Mouse (Mus musculus): ENCODE measurements around the gene Sptssb. TPM values are rescaled to one million over a fixed set of nuclear protein-coding genes. Genes with fewer than 3 reads are reported as not detected.

Gene Sptssb
- total RNA-seq (2021): not detected
- long read RNA-seq, experiment 1: 0 reads
- long read RNA-seq, experiment 2: 0 reads

GRCm38 (mm10) chr3:69859858-69860588 lies at the start of gene Sptssb:
Sptssb (minus strand) TSS chr3:69859940.
- no peak for DNase-seq (ENCODE audit: low spot score in 2 of 2)

- DNase-seq (ENCODE audit: low spot score in 2 of 2): no peak
Measured at GRCm38 (mm10) chr3:69908074-69908473, 48.3 kb upstream of the Sptssb start.

GRCm38 (mm10) chr3:69907564-69907963 lies 47.8 kb upstream of the Sptssb start:
- DNase-seq (ENCODE audit: low spot score in 2 of 2): no peak

GRCm38 (mm10) chr3:69902787-69903477 lies 43.2 kb upstream of the Sptssb start:
- DNase-seq (ENCODE audit: low spot score in 2 of 2): no peak

GRCm38 (mm10) chr3:69902382-69902781 lies 42.6 kb upstream of the Sptssb start:
- DNase-seq (ENCODE audit: low spot score in 2 of 2): no peak

GRCm38 (mm10) chr3:69901874-69902381 lies 42.2 kb upstream of the Sptssb start:
- no peak for DNase-seq (ENCODE audit: low spot score in 2 of 2)

GRCm38 (mm10) chr3:69900335-69900734 lies 40.6 kb upstream of the Sptssb start:
- DNase-seq (ENCODE audit: low spot score in 2 of 2): no peak

- DNase-seq (ENCODE audit: low spot score in 2 of 2): no peak
Measured at GRCm38 (mm10) chr3:69897917-69898594, 38.3 kb upstream of the Sptssb start.

- no peak for DNase-seq (ENCODE audit: low spot score in 2 of 2)
Measured at GRCm38 (mm10) chr3:69895516-69895915, 35.8 kb upstream of the Sptssb start.

GRCm38 (mm10) chr3:69892187-69893094 lies 32.7 kb upstream of the Sptssb start:
- DNase-seq (ENCODE audit: low spot score in 2 of 2): no peak

GRCm38 (mm10) chr3:69885866-69886265 lies 26.1 kb upstream of the Sptssb start:
- DNase-seq (ENCODE audit: low spot score in 2 of 2): no peak

- DNase-seq (ENCODE audit: low spot score in 2 of 2): no peak
Measured at GRCm38 (mm10) chr3:69883710-69884109, 24.0 kb upstream of the Sptssb start.

- no peak for DNase-seq (ENCODE audit: low spot score in 2 of 2)
Measured at GRCm38 (mm10) chr3:69877538-69877937, 17.8 kb upstream of the Sptssb start.

GRCm38 (mm10) chr3:69874721-69875120 lies 15.0 kb upstream of the Sptssb start:
- no peak for DNase-seq (ENCODE audit: low spot score in 2 of 2)

GRCm38 (mm10) chr3:69872661-69873327 lies 13.1 kb upstream of the Sptssb start:
- peak in 1 of 2 experiments; percentile 21 for DNase-seq (ENCODE audit: low spot score in 2 of 2)

- DNase-seq (ENCODE audit: low spot score in 2 of 2): no peak
Measured at GRCm38 (mm10) chr3:69871174-69871573, 11.4 kb upstream of the Sptssb start.

- DNase-seq (ENCODE audit: low spot score in 2 of 2): no peak
Measured at GRCm38 (mm10) chr3:69869702-69870101, 10.0 kb upstream of the Sptssb start.

- no peak for DNase-seq (ENCODE audit: low spot score in 2 of 2)
Measured at GRCm38 (mm10) chr3:69861789-69862395, 2.2 kb upstream of the Sptssb start.
